Mouse (Mus musculus) midbrain, postnatal 0 days (tissue): ENCODE data around the gene Sgca. TPM values are rescaled to one million over a fixed set of nuclear protein-coding genes. Genes with fewer than 3 reads are reported as not detected.

Experiments
- ATAC-seq: fragments of 200-750 bp; cut with Nextera tagmentation; 2 replicates; pipeline ENCODE4 v1.8.0; 2017; ENCODE audit warnings: moderate number of reproducible peaks, mild to moderate bottlenecking, moderate TSS enrichment, moderate library complexity; ENCODE audit not compliant: low FRiP score
- DNase-seq: peaks from one replicate; pipeline ENCODE4 v3.0.0-alpha.2; 2015; ENCODE audit warnings: low spot score
- H3K27ac ChIP-seq: fragments of 300-500 bp; sonication (generic); 2 replicates; pipeline ENCODE4 v1.5.1; 2014; ENCODE audit warnings: low read depth, mild to moderate bottlenecking, low read length, mixed read lengths
- H3K27me3 ChIP-seq: fragments of 300-500 bp; sonication (generic); 2 replicates; pipeline ENCODE4 v1.6.1; 2014; ENCODE audit warnings: low read length, control low read depth, mixed read lengths; ENCODE audit not compliant: insufficient read depth
- H3K36me3 ChIP-seq: fragments of 300-500 bp; sonication (generic); 2 replicates; pipeline ENCODE4 v1.6.1; 2014; ENCODE audit warnings: low read length, control low read depth, mixed read lengths; ENCODE audit not compliant: insufficient read depth
- H3K4me1 ChIP-seq: fragments of 300-500 bp; sonication (generic); 2 replicates; pipeline ENCODE4 v1.6.1; 2014; ENCODE audit warnings: mild to moderate bottlenecking, control low read depth, antibody characterized with exemption, low read length, mixed read lengths; ENCODE audit not compliant: insufficient read depth
- H3K4me2 ChIP-seq: fragments of 300-500 bp; sonication (generic); 2 replicates; pipeline ENCODE4 v1.6.1; 2014; ENCODE audit warnings: low read depth, mild to moderate bottlenecking, low read length, mixed read lengths; ENCODE audit not compliant: poor library complexity, severe bottlenecking
- H3K4me3 ChIP-seq: fragments of 300-500 bp; sonication (generic); 2 replicates; pipeline ENCODE4 v1.5.1; 2014; ENCODE audit warnings: low read depth, mild to moderate bottlenecking, low read length, moderate library complexity
- H3K9ac ChIP-seq: fragments of 300-500 bp; sonication (generic); replicated peaks from 2 replicates; pipeline ENCODE4 v1.6.1; 2014; ENCODE audit warnings: mild to moderate bottlenecking, low read length, moderate library complexity, mixed read lengths; ENCODE audit not compliant: poor library complexity, severe bottlenecking
- H3K9me3 ChIP-seq: fragments of 300-500 bp; sonication (generic); 2 replicates; pipeline ENCODE4 v1.6.1; 2016; ENCODE audit warnings: low read length, control low read depth
- CTCF ChIP-seq: IDR thresholded peaks from 2 replicates; pipeline ENCODE4 v1.5.1; 2016; ENCODE audit warnings: antibody characterized with exemption, mild to moderate bottlenecking
- WGBS: fragments of 180-500 bp; shearing (Covaris S2); extraction: QIAGEN DNeasy Blood & Tissue Kit; methylation state at CpG from one replicate; pipeline ENCODE4 v1.1.7; 2014; 5-methylcytosine and 5-hydroxymethylcytosine counted together
- polyA plus RNA-seq: library from polyadenylated mRNA; unstranded; fragments of >200 nt; fragmentation: Nextera tagmentation; extraction: Ambion mirVana; gene quantifications from 2 replicates; pipeline ENCODE4 v1.2.1, GENCODE M21; 2015
- total RNA-seq: library from RNA; depleted of rRNA; stranded (reverse); fragments of >200 nt; gene quantifications from 2 replicates; pipeline ENCODE4 v1.2.3, GENCODE M21; 2014

The Sgca gene
- total and polyA plus RNA-seq, 2 experiments from 2014 or later = 0.39 TPM; not detected in 1

- no peaks in the 10 kb centered on the region for H3K36me3 ChIP-seq
- no peak overlapping the region for H3K9ac ChIP-seq
- no peak for ATAC-seq
- H3K4me2 ChIP-seq = no peak overlapping the region
- TF ChIP-seq CTCF = no peak
- no peaks in the 10 kb centered on the region for H3K9me3 ChIP-seq
- no peaks in the 10 kb centered on the region; the same call in 1 of the 2 replicates for H3K27me3 ChIP-seq
- DNase-seq = no peak
- no peaks in the 10 kb centered on the region for H3K4me1 ChIP-seq
- WGBS = 71% methylated on average over 11 of the region's 11 CpGs
- no peak overlapping the region for H3K4me3 ChIP-seq
- H3K27ac ChIP-seq = no peak overlapping the region
These were observed 49.7 kb downstream of the Sgca start for GRCm38 (mm10) chr11:94926431-94926830.

- ATAC-seq = no peak
These were observed 51.1 kb downstream of the Sgca start for GRCm38 (mm10) chr11:94924977-94925376.

GRCm38 (mm10) chr11:94920996-94921401 lies 55.1 kb downstream of the Sgca start:
- Histone ChIP-seq H3K4me2 (no peak overlapping the region), H3K27ac (no peak overlapping the region), H3K9ac (no peak overlapping the region), H3K27me3 (no peaks in the 10 kb centered on the region), H3K36me3 (no peaks in the 10 kb centered on the region), H3K9me3 (no peaks in the 10 kb centered on the region), H3K4me1 (no peaks in the 10 kb centered on the region), H3K4me3 (no peak overlapping the region)
- WGBS = 57% methylated on average over 6 of the region's 6 CpGs
- no peak for ATAC-seq
- no peak for TF ChIP-seq CTCF
- no peak for DNase-seq

More at GRCm38 (mm10) chr11:94924977-94925376, 51.1 kb downstream of the Sgca start:
- no peak for TF ChIP-seq CTCF
- H3K4me2 ChIP-seq = no peak overlapping the region
- H3K9me3 ChIP-seq = no peaks in the 10 kb centered on the region
- no peak overlapping the region for H3K27ac ChIP-seq
- H3K36me3 ChIP-seq = no peaks in the 10 kb centered on the region
- no peak overlapping the region for H3K9ac ChIP-seq
- no peaks in the 10 kb centered on the region for H3K4me1 ChIP-seq
- no peak overlapping the region for H3K4me3 ChIP-seq
- no peaks in the 10 kb centered on the region; the same call in 1 of the 2 replicates for H3K27me3 ChIP-seq
- 95% methylated on average over 4 of the region's 4 CpGs for WGBS
- no peak for DNase-seq

- WGBS = 84% methylated on average over 6 of the region's 6 CpGs
- H3K27me3 ChIP-seq = no peaks in the 10 kb centered on the region
- H3K9me3 ChIP-seq = no peaks in the 10 kb centered on the region
- no peak overlapping the region for H3K9ac ChIP-seq
- H3K4me2 ChIP-seq = no peak overlapping the region
- TF ChIP-seq CTCF = no peak
- ATAC-seq = no peak
- H3K4me1 ChIP-seq = no peaks in the 10 kb centered on the region
- no peak overlapping the region for H3K27ac ChIP-seq
- no peaks in the 10 kb centered on the region for H3K36me3 ChIP-seq
- H3K4me3 ChIP-seq = no peak overlapping the region
- no peak for DNase-seq
These were observed 58.4 kb downstream of the Sgca start for GRCm38 (mm10) chr11:94917717-94918116.

- no peaks in the 10 kb centered on the region for H3K36me3 ChIP-seq
- no peaks in the 10 kb centered on the region for H3K27me3 ChIP-seq
- no peak overlapping the region for H3K4me2 ChIP-seq
- no peak overlapping the region for H3K27ac ChIP-seq
- 36% methylated on average over 4 of the region's 4 CpGs for WGBS
- no peaks in the 10 kb centered on the region for H3K4me1 ChIP-seq
- H3K9me3 ChIP-seq = no peaks in the 10 kb centered on the region
- H3K4me3 ChIP-seq = no peak overlapping the region
- DNase-seq (no peak), ATAC-seq (no peak)
- no peak for TF ChIP-seq CTCF
- H3K9ac ChIP-seq = no peak overlapping the region
These were observed 59.6 kb downstream of the Sgca start for GRCm38 (mm10) chr11:94916477-94916876.

GRCm38 (mm10) chr11:94915675-94916403 lies 60.3 kb downstream of the Sgca start:
- H3K4me2 ChIP-seq = no peak overlapping the region
- no peak for ATAC-seq
- WGBS = 23% methylated on average over 13 of the region's 16 CpGs

More at GRCm38 (mm10) chr11:94915675-94916403, 60.3 kb downstream of the Sgca start:
- Histone ChIP-seq H3K9me3 (no peaks in the 10 kb centered on the region), H3K36me3 (no peaks in the 10 kb centered on the region), H3K4me1 (no peaks in the 10 kb centered on the region), H3K9ac (no peak overlapping the region), H3K4me3 (no peak overlapping the region), H3K27ac (no peak overlapping the region), H3K27me3 (no peaks in the 10 kb centered on the region)
- no peak for DNase-seq
- no peak for TF ChIP-seq CTCF
